Comparison of ENCODE assay signal across 9 mouse cellular contexts in genomic region chr17:25555666-25556629, GRCm38 (mm10). TPM values are rescaled to one million over a fixed set of nuclear protein-coding genes. Genes with fewer than 3 reads are reported as not detected.
DNase-seq lines count a peak whose midpoint lies in the region; ATAC-seq lines count a peak whose summit lies in the region.
"Had no signal": no experiment of that assay in that cellular context is flagged by ENCODE, and none has a peak within 500 bp of the region (broad histone marks: within the 10 kb centered on the region; RNA-seq: fewer than 3 reads in every experiment).

No protein-coding gene starts in this region.

- no peaks in the 10 kb centered on the region for H3K36me3 ChIP-seq in heart, embryonic 13.5 days
- H3K36me3 ChIP-seq in embryonic facial prominence, embryonic 10.5 days (replicated peaks): no peaks in the 10 kb centered on the region
- no peaks in the 10 kb centered on the region for H3K36me3 ChIP-seq in hindbrain, embryonic 14.5 days (replicated peaks; ENCODE audit: control insufficient read depth, insufficient read depth)
- no peaks in the 10 kb centered on the region for H3K36me3 ChIP-seq in limb, embryonic 12.5 days
- H3K36me3 ChIP-seq in stomach, embryonic 14.5 days (ENCODE audit: control insufficient read depth, insufficient read depth, low read length): no peaks in the 10 kb centered on the region

- H3K4me2 ChIP-seq in heart, embryonic 13.5 days: peak overlapping the region; percentile 75
- H3K4me2 ChIP-seq in hindbrain, embryonic 14.5 days (replicated peaks): peak overlapping the region; percentile 61
- H3K4me2 ChIP-seq in limb, embryonic 12.5 days: peak overlapping the region; percentile 67
- H3K4me2 ChIP-seq in stomach, embryonic 14.5 days (replicated peaks; ENCODE audit: low read depth, low read length): peak overlapping the region; percentile 41

- no peak for ATAC-seq in heart, embryonic 13.5 days (ENCODE audit: extremely low read depth, insufficient number of reproducible peaks, low FRiP score, low TSS enrichment)
- ATAC-seq in hindbrain, embryonic 14.5 days (ENCODE audit: low FRiP score): peak; percentile 51; the same call in 1 of the 2 replicates
- peak; percentile 44; the same call in 1 of the 2 replicates for ATAC-seq in limb, embryonic 12.5 days (ENCODE audit: insufficient number of reproducible peaks, insufficient read depth, low FRiP score, low TSS enrichment, low read depth)
- ATAC-seq in stomach, embryonic 14.5 days (ENCODE audit: insufficient number of reproducible peaks, insufficient read depth, low FRiP score, low read depth): no peak

- H3K27ac ChIP-seq in heart, embryonic 13.5 days (replicated peaks): peak overlapping the region; percentile 30; the same call in 1 of the 2 replicates
- H3K27ac ChIP-seq in embryonic facial prominence, embryonic 10.5 days (replicated peaks): peak overlapping the region; percentile 81
- H3K27ac ChIP-seq in hindbrain, embryonic 14.5 days: peak overlapping the region; percentile 75
- H3K27ac ChIP-seq in limb, embryonic 12.5 days: peak overlapping the region; percentile 79
- H3K27ac ChIP-seq in stomach, embryonic 14.5 days (ENCODE audit: low read length): no peak overlapping the region

- H3K27me3 ChIP-seq in heart, embryonic 13.5 days (replicated peaks): peaks cover 18% of the 10 kb centered on the region; the same call in 1 of the 2 replicates
- peaks cover 5% of the 10 kb centered on the region for H3K27me3 ChIP-seq in embryonic facial prominence, embryonic 10.5 days (replicated peaks; ENCODE audit: low read depth, poor library complexity, severe bottlenecking)
- H3K27me3 ChIP-seq in hindbrain, embryonic 14.5 days (ENCODE audit: control insufficient read depth, insufficient read depth, low read length): no peaks in the 10 kb centered on the region
- no peaks in the 10 kb centered on the region for H3K27me3 ChIP-seq in limb, embryonic 12.5 days
- 0 out of 2 replicates have a peak, but pooled peaks cover 2% of the 10 kb centered on the region for H3K27me3 ChIP-seq in stomach, embryonic 14.5 days (ENCODE audit: control insufficient read depth, insufficient read depth, low read length)

- H3K9ac ChIP-seq in heart, embryonic 13.5 days: peak overlapping the region; percentile 67
- H3K9ac ChIP-seq in hindbrain, embryonic 14.5 days: peak overlapping the region; percentile 42
- peak overlapping the region; percentile 57 for H3K9ac ChIP-seq in limb, embryonic 12.5 days (replicated peaks)
- no peak overlapping the region for H3K9ac ChIP-seq in stomach, embryonic 14.5 days (replicated peaks; ENCODE audit: low read depth, low read length)

- peak overlapping the region; percentile 43 for H3K4me3 ChIP-seq in heart, embryonic 13.5 days
- peak overlapping the region; percentile 56 for H3K4me3 ChIP-seq in embryonic facial prominence, embryonic 10.5 days
- peak overlapping the region; percentile 23 for H3K4me3 ChIP-seq in hindbrain, embryonic 14.5 days (replicated peaks; ENCODE audit: low read length)
- peak overlapping the region; percentile 31 for H3K4me3 ChIP-seq in limb, embryonic 12.5 days (replicated peaks)
- peak overlapping the region; percentile 4 for H3K4me3 ChIP-seq in stomach, embryonic 14.5 days (ENCODE audit: low read depth, low read length)

- H3K4me1 ChIP-seq in heart, embryonic 13.5 days: peaks cover 33% of the 10 kb centered on the region
- H3K4me1 ChIP-seq in embryonic facial prominence, embryonic 10.5 days: peaks cover 43% of the 10 kb centered on the region
- H3K4me1 ChIP-seq in hindbrain, embryonic 14.5 days (replicated peaks; ENCODE audit: control insufficient read depth, insufficient read depth, low read length): peaks cover 26% of the 10 kb centered on the region
- H3K4me1 ChIP-seq in limb, embryonic 12.5 days (replicated peaks): peaks cover 38% of the 10 kb centered on the region
- peaks cover 11% of the 10 kb centered on the region for H3K4me1 ChIP-seq in stomach, embryonic 14.5 days (ENCODE audit: control insufficient read depth, insufficient read depth, low read length)

- no peaks in the 10 kb centered on the region for H3K9me3 ChIP-seq in heart, embryonic 13.5 days
- H3K9me3 ChIP-seq in embryonic facial prominence, embryonic 10.5 days: no peaks in the 10 kb centered on the region
- H3K9me3 ChIP-seq in hindbrain, embryonic 14.5 days (ENCODE audit: control insufficient read depth, low read length): no peaks in the 10 kb centered on the region
- no peaks in the 10 kb centered on the region for H3K9me3 ChIP-seq in limb, embryonic 12.5 days
- H3K9me3 ChIP-seq in stomach, embryonic 14.5 days (ENCODE audit: control insufficient read depth, low read depth, low read length): no peaks in the 10 kb centered on the region

- 9% methylated on average over 29 of the region's 29 CpGs for WGBS in heart, embryonic 13.5 days
- 5% methylated on average over 29 of the region's 29 CpGs for WGBS in embryonic facial prominence, embryonic 10.5 days
- whole genome bisulfite sequencing in hindbrain, embryonic 14.5 days: 6% methylated on average over 29 of the region's 29 CpGs
- WGBS in limb, embryonic 12.5 days: 5% methylated on average over 29 of the region's 29 CpGs
- WGBS in stomach, embryonic 14.5 days: 10% methylated on average over 29 of the region's 29 CpGs

- DNase-seq in heart, adult 11 months: no peak
- peak; percentile 48 for DNase-seq in embryonic facial prominence, embryonic 10.5 days (ENCODE audit: low spot score)
- no peak for DNase-seq in hindbrain, embryonic 14.5 days (ENCODE audit: low spot score)
- no peak for DNase-seq in spleen, postnatal 14 days (ENCODE audit: low spot score in 2 of 2)
- DNase-seq in urinary bladder, postnatal 25 days (ENCODE audit: low spot score): no peak

RNA-seq across cellular contexts. Expression of gene Sox8, which starts 14.5 kb away (rescaled TPM):
- polyA plus RNA-seq in heart, embryonic 13.5 days (2015; fragmentation: Nextera tagmentation; extraction: Ambion mirVana): 0.53 and 1.5 TPM in 2 replicates
- 12.5 and 13.1 TPM in 2 replicates for polyA plus RNA-seq in embryonic facial prominence, embryonic 10.5 days (2016; fragmentation: Nextera tagmentation; extraction: Ambion mirVana)
- polyA plus RNA-seq in hindbrain, embryonic 14.5 days (2014; fragmentation: Nextera tagmentation; extraction: Ambion mirVana): 18.5 and 20.1 TPM in 2 replicates
- polyA plus RNA-seq in limb, embryonic 12.5 days (2016; fragmentation: Nextera tagmentation; extraction: Ambion mirVana): 10.1 and 11.1 TPM in 2 replicates
- polyA plus RNA-seq in stomach, embryonic 14.5 days (2014; fragmentation: Nextera tagmentation; extraction: Ambion mirVana): 7.1 and 8.0 TPM in 2 replicates

RNA-seq across cellular contexts. Expression of gene Lmf1, which starts 22.9 kb away (rescaled TPM):
- polyA plus RNA-seq in heart, embryonic 13.5 days (2015; fragmentation: Nextera tagmentation; extraction: Ambion mirVana): 30.2 and 35.7 TPM in 2 replicates
- 26.3 and 26.6 TPM in 2 replicates for polyA plus RNA-seq in embryonic facial prominence, embryonic 10.5 days (2016; fragmentation: Nextera tagmentation; extraction: Ambion mirVana)
- polyA plus RNA-seq in hindbrain, embryonic 14.5 days (2014; fragmentation: Nextera tagmentation; extraction: Ambion mirVana): 22.4 and 24.9 TPM in 2 replicates
- 27.9 and 28.9 TPM in 2 replicates for polyA plus RNA-seq in limb, embryonic 12.5 days (2016; fragmentation: Nextera tagmentation; extraction: Ambion mirVana)
- polyA plus RNA-seq in stomach, embryonic 14.5 days (2014; fragmentation: Nextera tagmentation; extraction: Ambion mirVana): 29.0 and 30.1 TPM in 2 replicates

RNA-seq across cellular contexts. Expression of gene Sstr5, which starts 58.9 kb away (rescaled TPM):
- 0.28 and 0.33 TPM in 2 replicates for polyA plus RNA-seq in heart, embryonic 13.5 days (2015; fragmentation: Nextera tagmentation; extraction: Ambion mirVana)
- 0.13 and 0.21 TPM in 2 replicates for polyA plus RNA-seq in embryonic facial prominence, embryonic 10.5 days (2016; fragmentation: Nextera tagmentation; extraction: Ambion mirVana)
- polyA plus RNA-seq in hindbrain, embryonic 14.5 days (2014; fragmentation: Nextera tagmentation; extraction: Ambion mirVana): 0.47 and 0.76 TPM in 2 replicates
- polyA plus RNA-seq in limb, embryonic 12.5 days (2016; fragmentation: Nextera tagmentation; extraction: Ambion mirVana): 0.24 and 0.29 TPM in 2 replicates
- 0.25 TPM in 1 of 2 replicates, not detected in the other for polyA plus RNA-seq in stomach, embryonic 14.5 days (2014; fragmentation: Nextera tagmentation; extraction: Ambion mirVana)
- polyA plus RNA-seq: spleen, adult 2 months had no signal

Comparison
In these comparisons a context has a peak if more than half of its experiments do, and no peak if none do; other contexts are left out.
1. ATAC-seq: peak in hindbrain, embryonic 14.5 days (single experiment) and limb, embryonic 12.5 days (single experiment); none in heart, embryonic 13.5 days (single experiment) and stomach, embryonic 14.5 days (single experiment).
2. H3K4me3 ChIP-seq: peak in every context shown above with its lines; median percentile 56 in embryonic facial prominence, embryonic 10.5 days; 43 in heart, embryonic 13.5 days; 31 in limb, embryonic 12.5 days; 23 in hindbrain, embryonic 14.5 days; 4 in stomach, embryonic 14.5 days.
3. Peak in every context shown above with its lines, with median percentiles within 50 percentile points of each other: H3K4me2 ChIP-seq.